Mouse (Mus musculus) lung, postnatal 0 days (tissue): ENCODE results near the gene Gm45233. TPM values are rescaled to one million over a fixed set of nuclear protein-coding genes. Genes with fewer than 3 reads are reported as not detected.

Experiments used
- ATAC-seq: fragments of 200-750 bp; cut with Nextera tagmentation; 2 replicates; pipeline ENCODE4 v1.8.0; 2017; ENCODE audit warnings: moderate library complexity
- DNase-seq: peaks from one replicate; pipeline ENCODE4 v3.0.0-alpha.2; 2016; ENCODE audit warnings: low spot score
- H3K27ac ChIP-seq: fragments of 300-500 bp; sonication (generic); 2 replicates; pipeline ENCODE4 v1.5.1; 2014; ENCODE audit warnings: antibody characterized with exemption, mild to moderate bottlenecking, low read length, mixed read lengths
- H3K27me3 ChIP-seq: fragments of 300-500 bp; sonication (generic); replicated peaks from 2 replicates; pipeline ENCODE4 v1.6.1; 2014; ENCODE audit warnings: low read length, mixed read lengths; ENCODE audit not compliant: insufficient read depth
- H3K36me3 ChIP-seq: fragments of 300-500 bp; sonication (generic); 2 replicates; pipeline ENCODE4 v1.6.1; 2014; ENCODE audit warnings: low read length, mixed read lengths; ENCODE audit not compliant: insufficient read depth
- H3K4me1 ChIP-seq: fragments of 300-500 bp; sonication (generic); 2 replicates; pipeline ENCODE4 v1.6.1; 2014; ENCODE audit warnings: antibody characterized with exemption, low read depth, low read length, mixed read lengths; ENCODE audit not compliant: insufficient read depth
- H3K4me2 ChIP-seq: fragments of 300-500 bp; sonication (generic); replicated peaks from 2 replicates; pipeline ENCODE4 v1.6.1; 2014; ENCODE audit warnings: low read depth, mild to moderate bottlenecking, low read length, moderate library complexity, mixed read lengths
- H3K4me3 ChIP-seq: fragments of 300-500 bp; sonication (generic); 2 replicates; pipeline ENCODE4 v1.5.1; 2014; ENCODE audit warnings: low read depth, low read length
- H3K9ac ChIP-seq: fragments of 300-500 bp; sonication (generic); replicated peaks from 2 replicates; pipeline ENCODE4 v1.6.1; 2014; ENCODE audit warnings: low read depth, mild to moderate bottlenecking
- H3K9me3 ChIP-seq: fragments of 300-500 bp; sonication (generic); 2 replicates; pipeline ENCODE4 v1.6.1; 2016; ENCODE audit warnings: low read length, mixed read lengths
- CTCF ChIP-seq: IDR thresholded peaks from 2 replicates; pipeline ENCODE4 v1.5.1; 2016; ENCODE audit warnings: antibody characterized with exemption, mild to moderate bottlenecking
- EP300 ChIP-seq: IDR thresholded peaks from 2 replicates; pipeline ENCODE4 v1.6.1; 2016; ENCODE audit warnings: antibody characterized with exemption, mild to moderate bottlenecking, control low read depth
- WGBS: fragments of 180-500 bp; shearing (Covaris S2); extraction: QIAGEN DNeasy Blood & Tissue Kit; methylation state at CpG from one replicate; pipeline ENCODE4 v1.1.7; 2014; 5-methylcytosine and 5-hydroxymethylcytosine counted together
- microRNA-seq: library from miRNA; unstranded; fragments of <30 nt; microRNA quantifications from one replicate; pipeline ENCODE4, GENCODE M21; 2016
- polyA plus RNA-seq: library from polyadenylated mRNA; unstranded; fragments of >200 nt; fragmentation: Nextera tagmentation; extraction: Ambion mirVana; gene quantifications from 2 replicates; pipeline ENCODE4 v1.2.1, GENCODE M21; 2015

Gene Gm45233
- polyA plus RNA-seq, 1 experiment from 2014 or later = not detected

DNA sequence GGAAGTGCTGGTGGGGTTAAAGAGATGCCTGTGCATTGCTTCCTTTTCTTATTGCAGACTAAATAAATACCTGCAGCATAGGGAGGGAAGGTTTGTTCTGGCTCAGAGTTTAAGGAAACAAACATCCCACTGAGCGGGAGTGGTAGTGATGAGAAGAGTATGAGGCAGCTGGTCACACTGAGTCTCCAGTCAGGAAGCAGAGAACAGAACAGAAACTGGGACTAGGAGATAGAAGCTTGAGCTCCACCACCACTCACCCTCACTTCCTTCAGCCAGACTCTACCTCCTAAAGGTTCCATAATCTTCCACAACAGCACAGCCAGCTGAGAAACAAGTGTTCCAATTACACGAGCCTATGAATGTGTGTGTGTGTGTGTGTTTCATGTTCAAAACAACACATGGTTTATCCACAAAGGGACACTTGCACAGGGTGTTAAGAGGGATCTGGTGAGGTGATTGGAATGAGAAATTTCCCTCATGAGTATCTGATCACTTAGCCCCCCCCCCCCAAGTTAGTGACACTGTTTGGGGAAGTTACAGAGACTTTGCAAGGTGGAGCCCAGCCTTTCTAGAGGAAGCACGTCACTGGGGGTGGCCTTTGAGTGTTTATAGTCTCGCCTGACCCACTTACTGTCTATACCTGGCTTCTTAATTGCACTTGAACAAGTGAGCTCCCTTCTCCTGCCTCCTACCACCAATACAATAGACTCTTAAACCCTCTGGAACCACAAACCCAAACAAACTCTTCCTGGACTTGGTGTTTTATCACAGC, 68.0 kb downstream of the Gm45233 start:
- no peak overlapping the region for H3K4me3 ChIP-seq
- H3K9ac ChIP-seq = no peak overlapping the region
- no peak overlapping the region for H3K27ac ChIP-seq
- no peak for TF ChIP-seq CTCF
- TF ChIP-seq EP300 = no peak
- H3K36me3 ChIP-seq = no peaks in the 10 kb centered on the region
- no peak for DNase-seq
- no peaks in the 10 kb centered on the region for H3K27me3 ChIP-seq
- H3K4me2 ChIP-seq = no peak overlapping the region
- no peak for ATAC-seq
- 29% methylated on average over 4 of the region's 4 CpGs for WGBS
- no peaks in the 10 kb centered on the region for H3K9me3 ChIP-seq
- no peaks in the 10 kb centered on the region for H3K4me1 ChIP-seq

- ATAC-seq (no peak), DNase-seq (no peak)
- Histone ChIP-seq H3K4me2 (no peak overlapping the region), H3K9ac (no peak overlapping the region), H3K4me3 (no peak overlapping the region), H3K4me1 (no peaks in the 10 kb centered on the region), H3K9me3 (no peaks in the 10 kb centered on the region), H3K27me3 (no peaks in the 10 kb centered on the region), H3K27ac (no peak overlapping the region), H3K36me3 (no peaks in the 10 kb centered on the region)
- WGBS = 77% methylated on average over 4 of the region's 4 CpGs
- TF ChIP-seq CTCF = no peak
- no peak for TF ChIP-seq EP300
These were observed 68.6 kb downstream of the Gm45233 start for GRCm38 (mm10) chr7:43512519-43512918.

Small RNA genes lying within 50 kb of the gene (microRNA-seq; reads per million reads assigned to microRNA genes)
- not detected for gene Mir7051

Other genes with a start within 250 kb of the Gm45233 start
- 9.7 and 10.5 TPM in 2 replicates for gene Zfp715, start 130.8 kb upstream of the Gm45233 start, polyA plus RNA-seq
- 0.88 and 0.98 TPM in 2 replicates for gene Siglecf, start 92.8 kb upstream of the Gm45233 start, polyA plus RNA-seq
- gene Siglecg, start 35.9 kb upstream of the Gm45233 start, polyA plus RNA-seq = 0.43 and 0.48 TPM in 2 replicates
- not detected in 2 replicates for gene Lim2, start 16.5 kb upstream of the Gm45233 start, polyA plus RNA-seq
- gene Nkg7, start 7.1 kb upstream of the Gm45233 start, polyA plus RNA-seq = 2.6 and 2.9 TPM in 2 replicates
- 0.21 TPM in 1 of 2 replicates, not detected in the other for gene Cldnd2, start 3.3 kb upstream of the Gm45233 start, polyA plus RNA-seq
- gene Etfb, start within 50 bp of the Gm45233 start, polyA plus RNA-seq = 356 and 377 TPM in 2 replicates
- gene Vsig10l, start 19.0 kb downstream of the Gm45233 start, polyA plus RNA-seq = 5.0 TPM in 2 replicates
- 0.05 TPM in 1 of 2 replicates, not detected in the other for gene Iglon5, start 45.9 kb downstream of the Gm45233 start, polyA plus RNA-seq
- gene 4931406B18Rik, start 61.8 kb downstream of the Gm45233 start, polyA plus RNA-seq = not detected in 2 replicates
- 5.0 and 6.2 TPM in 2 replicates for gene Cd33, start 100.3 kb downstream of the Gm45233 start, polyA plus RNA-seq
- gene Zfp658, start 118.1 kb downstream of the Gm45233 start, polyA plus RNA-seq = 1.7 and 1.8 TPM in 2 replicates
- gene Zfp719, start 135.5 kb downstream of the Gm45233 start, polyA plus RNA-seq = 5.7 and 6.0 TPM in 2 replicates
- 0.08 and 0.27 TPM in 2 replicates for gene Zfp819, start 163.0 kb downstream of the Gm45233 start, polyA plus RNA-seq
- gene Ceacam18, start 190.6 kb downstream of the Gm45233 start, polyA plus RNA-seq = 0.07 and 0.08 TPM in 2 replicates
- 3.2 and 4.0 TPM in 2 replicates for gene Siglece, start 216.0 kb downstream of the Gm45233 start, polyA plus RNA-seq
- gene Ctu1, start 227.9 kb downstream of the Gm45233 start, polyA plus RNA-seq = 8.5 and 9.0 TPM in 2 replicates
- gene Klk14, start 246.3 kb downstream of the Gm45233 start, polyA plus RNA-seq = 0.31 and 0.39 TPM in 2 replicates